Mouse (Mus musculus) T-helper 1 cell (primary cell): ENCODE measurements at regions not wholly inside any gene's neighbourhood (a gene's known extent, or its start where the extent isn't known, plus 50 kb on each side); places are given as distances from the start of the nearest gene placed in this dataset.

Experiments
- in situ Hi-C: fragments of 300-600 bp; cut with MboI, MseI; formaldehyde crosslinking; loops from one replicate; pipeline ENCODE4 v1.15.1; 2025; ENCODE audit warnings: high pct_unique_total_duplicates

- in situ Hi-C loops: loop anchor here (25.0 kb wide), 1 partner anchor 1035 kb away; no protein-coding TSS in a partner anchor
Observed at GRCm38 (mm10) chr13:96327707-96328106, 60.4 kb upstream of the Poc5 start.

DNA sequence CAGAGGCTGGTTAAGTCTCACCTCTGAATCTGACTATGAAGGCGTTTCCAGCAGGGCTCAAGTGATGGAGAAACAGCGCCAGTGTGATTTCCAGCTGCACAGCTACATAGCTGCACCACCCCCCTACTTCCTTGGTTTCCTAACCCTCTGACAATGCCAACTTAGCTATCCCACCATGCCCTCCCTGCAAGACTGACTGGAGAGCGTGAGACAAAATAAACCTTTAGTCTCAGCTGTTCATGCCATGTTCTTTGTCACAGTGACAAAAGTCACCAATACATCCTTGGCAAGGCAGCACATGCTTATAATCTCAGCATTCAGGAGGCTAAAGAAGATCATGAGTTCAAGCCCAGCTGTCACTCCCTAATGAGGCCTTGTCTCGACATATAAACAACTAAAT is 63.5 kb upstream of the Poc5 start:
- in situ Hi-C loops: loop anchor here (25.0 kb wide), 1 partner anchor 1038 kb away; no protein-coding TSS in a partner anchor

GRCm38 (mm10) chr13:96317161-96317560 is 70.9 kb upstream of the Poc5 start:
- in situ Hi-C loops: loop anchor here (10.0 kb wide), 1 partner anchor 788 kb away; no protein-coding TSS in a partner anchor

DNA sequence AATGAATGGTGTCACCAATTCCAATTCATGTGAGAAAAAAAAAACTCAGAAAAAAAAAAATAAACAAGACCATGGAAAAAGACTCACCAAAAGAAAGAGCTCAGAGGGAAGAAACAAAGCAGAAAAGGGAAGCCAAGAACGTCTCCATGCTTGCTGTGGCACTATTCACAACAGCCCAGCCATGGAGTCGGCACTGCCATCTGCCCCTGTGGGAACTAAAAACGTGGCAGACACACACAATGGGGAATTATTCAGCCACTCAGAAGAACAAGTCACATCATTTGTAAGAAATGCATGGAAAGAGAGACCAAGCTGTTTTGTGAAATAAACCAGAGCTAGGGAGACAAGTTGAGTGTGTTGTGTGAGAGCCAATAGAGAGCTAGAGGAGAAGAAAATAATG is 74.9 kb upstream of the Poc5 start:
- in situ Hi-C loops: loop anchor here (10.0 kb wide), 1 partner anchor 792 kb away; no protein-coding TSS in a partner anchor

- in situ Hi-C loops: no loop called here
Observed at GRCm38 (mm10) chr13:96302495-96302894, 85.6 kb upstream of the Poc5 start.

DNA sequence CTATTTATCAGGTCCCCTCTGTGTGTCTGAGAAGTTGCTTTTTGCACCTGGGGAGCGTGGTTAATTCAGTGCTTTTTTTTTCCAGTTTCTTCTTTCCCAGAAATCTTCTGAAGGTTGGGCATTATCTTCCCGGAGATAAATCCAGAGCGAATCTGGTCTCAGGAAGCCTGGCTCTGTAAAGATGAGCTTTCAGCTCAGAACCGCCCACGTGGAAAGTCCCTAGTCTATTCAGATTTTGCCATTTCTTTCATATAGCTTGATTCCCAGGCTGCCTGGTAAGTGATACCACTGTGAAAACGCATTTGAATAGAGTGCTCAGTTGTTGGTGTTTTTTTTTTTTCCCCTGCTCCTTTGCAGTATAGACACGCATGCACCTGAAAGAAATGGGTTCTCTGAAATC is 100.3 kb upstream of the Poc5 start:
- in situ Hi-C loops: no loop called here

GRCm38 (mm10) chr13:96269946-96270345 is 118.1 kb upstream of the Poc5 start:
- in situ Hi-C loops: loop anchor here (10.0 kb wide), 1 partner anchor 1225 kb away; no protein-coding TSS in a partner anchor

GRCm38 (mm10) chr13:96256001-96256400 is 123.6 kb upstream of the Sv2c start:
- in situ Hi-C loops: no loop called here

DNA sequence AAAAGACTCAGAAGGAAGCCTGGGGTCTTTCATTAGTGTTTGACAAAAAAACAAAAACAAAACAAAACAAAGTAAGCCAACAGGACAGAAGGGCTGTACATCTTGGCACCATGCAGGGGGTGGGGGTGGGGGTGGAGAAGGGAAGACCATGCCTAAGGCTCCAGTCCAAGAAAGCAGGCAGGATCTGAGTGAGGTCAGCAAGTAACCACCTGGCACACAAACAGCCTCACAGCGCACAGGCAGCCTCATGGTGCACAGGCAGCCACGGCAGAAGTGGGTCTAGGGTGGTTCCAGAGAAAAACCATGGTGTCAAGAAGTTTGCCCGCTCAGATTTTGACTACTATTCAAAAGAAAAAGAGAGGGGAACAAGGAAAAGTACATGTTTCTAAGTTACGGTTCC is 122.0 kb upstream of the Sv2c start:
- in situ Hi-C loops: no loop called here

- in situ Hi-C loops: no loop called here
Observed at GRCm38 (mm10) chr13:96220763-96221162, 88.4 kb upstream of the Sv2c start.

DNA sequence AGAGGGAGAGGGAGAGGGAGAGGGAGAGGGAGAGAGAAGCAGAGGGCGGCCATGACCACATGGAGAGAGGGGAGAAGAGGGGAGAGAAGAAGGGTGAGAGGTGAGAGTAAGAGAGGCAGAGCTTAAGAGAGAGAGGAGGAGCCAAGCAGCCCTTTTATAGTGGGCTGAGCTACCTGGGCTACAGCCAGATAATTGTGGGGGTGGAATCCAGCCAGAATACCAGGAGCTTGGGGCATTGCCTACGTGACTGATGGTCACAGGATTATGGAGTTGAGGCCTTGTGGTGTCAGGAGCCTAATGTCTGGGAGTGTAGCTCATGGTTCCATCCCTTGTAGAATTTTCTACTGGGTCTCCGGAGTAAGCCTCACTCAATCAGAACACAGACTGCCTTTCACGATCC is 83.1 kb upstream of the Sv2c start:
- in situ Hi-C loops: loop anchor here (10.0 kb wide), 1 partner anchor 239 kb away; no protein-coding TSS in a partner anchor

DNA sequence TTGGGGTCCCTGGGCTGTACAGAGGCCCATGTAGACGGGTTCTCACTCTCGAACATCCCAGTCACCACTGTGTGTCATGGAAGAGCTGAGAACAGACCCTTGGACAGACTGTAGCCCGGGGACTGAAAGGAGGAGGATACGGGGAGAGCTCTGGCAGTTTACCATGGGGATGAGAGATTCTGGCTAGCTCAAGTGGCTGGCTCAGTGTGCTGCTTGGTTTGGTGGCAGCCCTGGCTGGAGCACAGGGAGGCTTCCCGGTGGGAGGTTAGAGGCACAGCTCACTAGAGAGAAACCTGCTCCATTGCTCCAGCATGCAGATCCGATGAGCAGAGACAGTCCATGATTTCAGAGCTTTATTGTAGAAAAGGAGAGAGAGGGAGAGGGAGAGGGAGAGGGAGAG is 82.7 kb upstream of the Sv2c start:
- in situ Hi-C loops: loop anchor here (10.0 kb wide), 1 partner anchor 240 kb away; no protein-coding TSS in a partner anchor

DNA sequence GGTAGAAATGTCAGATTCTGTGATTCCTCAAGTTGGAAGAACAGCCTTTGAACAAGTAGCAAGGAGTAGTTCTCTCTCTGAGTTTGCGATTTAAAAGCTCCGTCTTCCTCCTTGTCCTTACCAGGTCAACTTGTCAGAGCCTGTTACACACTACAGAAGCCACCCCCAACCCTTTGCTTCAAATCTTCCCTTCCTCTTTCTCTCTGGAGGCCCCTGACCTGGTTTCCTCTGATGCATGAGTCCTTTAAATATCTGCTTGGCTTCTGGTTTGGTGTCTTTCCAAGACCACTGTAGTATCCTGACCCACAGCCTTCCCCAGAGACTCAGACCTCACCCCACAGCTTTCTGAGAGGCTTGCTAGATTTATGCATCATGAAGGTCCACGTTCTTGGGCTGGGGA is 73.7 kb upstream of the Sv2c start:
- in situ Hi-C loops: no loop called here

DNA sequence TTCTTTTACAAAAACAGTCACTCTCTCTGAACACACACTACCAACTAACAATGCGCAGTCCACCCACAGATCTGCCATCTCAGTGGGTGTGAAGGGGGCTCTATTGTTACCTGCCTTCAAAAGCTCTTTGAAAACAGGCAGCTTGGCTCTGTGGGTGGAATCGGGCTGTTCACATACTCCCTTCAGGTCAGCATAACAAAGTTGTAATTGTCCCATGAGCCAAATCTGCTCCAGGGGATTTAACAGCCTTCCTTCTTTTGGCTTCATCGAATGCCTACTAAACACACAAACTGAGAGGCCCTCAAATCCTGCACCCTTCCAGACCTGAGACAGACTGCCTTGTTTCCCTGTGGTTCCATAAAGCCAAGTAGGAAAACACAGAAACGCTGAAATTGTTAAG is 56.2 kb upstream of the Sv2c start:
- in situ Hi-C loops: no loop called here
